Mouse (Mus musculus) natural killer cell, adult 2 months (primary cell): ENCODE data around the gene Pabpn1l.
"Not testable (repeated sequence)": the region's sequence is repeated elsewhere in the genome, so short reads cannot be mapped to it uniquely, and the experiment has no call there.

Experiments used
- DNase-seq, 2 experiments: peaks; one replicate each; pipeline ENCODE4 v3.0.0; 2022; ENCODE audit warnings: low spot score in 2 of 2

The Pabpn1l gene

DNA sequence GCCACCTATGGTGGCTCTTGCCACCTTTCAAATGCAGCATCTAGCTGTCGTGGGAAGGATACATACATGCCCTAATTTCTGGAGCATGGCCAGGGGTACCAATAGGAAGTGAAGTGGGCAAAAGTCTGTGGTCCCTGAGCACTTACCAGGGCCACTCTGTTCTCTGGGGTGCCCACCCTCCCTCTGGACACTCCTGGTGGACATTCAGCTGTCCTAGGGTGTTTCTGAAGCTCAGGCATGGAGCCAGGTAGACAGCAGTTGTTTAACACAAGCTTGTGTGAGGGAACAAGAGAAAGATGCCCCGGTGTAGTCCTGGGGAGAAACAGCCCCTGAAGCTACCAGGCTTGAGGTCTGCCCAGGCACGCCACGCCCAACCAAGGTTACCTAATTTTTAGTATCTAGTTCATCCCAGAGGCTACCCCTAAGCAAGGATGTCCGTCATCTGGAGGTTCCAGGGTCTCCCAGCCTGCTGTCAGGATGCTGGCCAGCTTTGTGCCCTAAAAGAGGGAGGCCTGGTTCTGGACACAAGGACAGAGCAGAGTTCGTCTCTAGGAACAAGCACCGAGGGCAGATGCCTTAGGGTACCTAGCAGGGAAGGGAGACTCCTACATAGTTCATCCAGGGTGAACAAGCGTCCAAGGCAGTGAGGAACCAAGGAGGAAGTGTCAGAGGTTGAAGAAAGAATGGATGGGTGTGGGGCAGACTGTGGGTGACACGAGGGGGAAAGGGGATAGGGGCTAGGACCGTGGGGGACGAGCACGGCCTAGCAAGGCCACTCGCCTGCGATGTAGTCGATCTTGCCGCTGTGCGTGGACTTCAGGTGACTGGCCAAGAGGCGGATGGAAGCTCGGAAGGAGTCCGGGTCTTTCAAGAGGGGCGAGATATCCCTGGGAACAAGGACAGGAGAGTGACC lies 46.5 kb downstream of the Pabpn1l start:
- DNase-seq: no peak

DNA sequence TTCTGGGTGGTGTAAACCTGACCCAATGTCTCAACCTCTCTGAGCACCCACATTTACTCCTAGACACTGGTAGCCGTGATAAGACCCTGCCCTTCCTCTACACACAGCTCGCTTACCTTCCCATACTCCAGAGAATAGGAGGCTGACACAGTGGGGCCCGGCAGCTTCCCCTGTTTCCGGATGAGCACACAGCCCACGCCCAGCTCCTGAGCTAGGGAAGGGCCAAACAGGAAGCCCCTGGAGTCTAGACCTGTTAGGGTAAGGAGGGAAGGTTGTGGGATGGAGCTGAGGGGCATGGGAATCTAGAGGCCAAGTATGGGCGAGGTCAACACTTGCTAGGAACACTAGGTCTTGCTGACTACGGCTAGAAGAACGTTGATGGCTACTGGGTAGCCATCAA lies 47.3 kb downstream of the Pabpn1l start:
- DNase-seq: no peak

DNA sequence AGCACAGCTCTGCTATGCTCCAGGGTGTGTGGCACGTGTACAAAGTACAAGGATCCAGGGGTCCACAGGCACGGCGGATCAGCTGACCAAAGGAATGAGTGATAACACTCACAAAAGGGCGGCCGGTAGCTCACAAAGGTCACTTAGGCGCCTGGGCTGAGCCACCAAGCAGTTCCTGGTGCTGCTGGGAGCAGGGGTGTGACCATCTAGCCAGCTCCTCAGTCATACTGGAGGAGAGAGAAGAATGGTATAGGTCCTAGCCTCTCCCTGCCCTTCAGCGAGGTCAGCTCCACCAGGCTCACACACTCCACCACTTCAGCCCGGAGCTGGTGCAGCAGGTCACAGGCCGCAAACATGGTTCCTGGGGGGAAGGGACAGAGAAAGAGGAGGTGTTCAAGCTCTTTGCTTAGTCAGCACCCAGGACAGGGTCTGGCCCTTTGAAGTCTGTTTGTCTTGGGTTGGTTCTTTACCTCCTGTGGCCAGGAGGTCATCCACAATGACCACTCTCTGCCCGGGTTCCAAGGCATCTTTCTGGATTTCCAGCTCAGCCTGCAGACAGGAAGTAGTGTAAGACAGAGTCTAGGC lies 47.8 kb downstream of the Pabpn1l start:
- no peak for DNase-seq

DNA sequence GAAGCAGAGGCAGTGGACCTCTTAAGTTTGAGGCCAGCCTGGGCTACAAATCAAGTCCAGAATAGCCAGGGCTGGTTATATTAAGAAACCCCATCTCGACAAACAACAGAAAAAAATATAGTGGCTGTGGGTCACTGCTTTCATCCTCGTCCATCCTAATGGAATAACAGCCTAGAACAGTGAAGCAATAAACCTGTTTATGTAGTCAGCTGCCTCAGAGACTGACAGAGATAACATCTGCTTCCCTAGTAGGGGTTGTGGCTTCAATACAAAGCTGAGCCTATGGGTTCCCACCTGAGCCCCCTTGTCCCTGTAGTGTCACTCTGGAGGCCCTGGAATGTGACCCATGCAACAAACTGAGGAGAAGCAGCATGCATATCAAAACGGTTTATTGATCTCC lies 48.3 kb downstream of the Pabpn1l start:
- DNase-seq: no peak

DNA sequence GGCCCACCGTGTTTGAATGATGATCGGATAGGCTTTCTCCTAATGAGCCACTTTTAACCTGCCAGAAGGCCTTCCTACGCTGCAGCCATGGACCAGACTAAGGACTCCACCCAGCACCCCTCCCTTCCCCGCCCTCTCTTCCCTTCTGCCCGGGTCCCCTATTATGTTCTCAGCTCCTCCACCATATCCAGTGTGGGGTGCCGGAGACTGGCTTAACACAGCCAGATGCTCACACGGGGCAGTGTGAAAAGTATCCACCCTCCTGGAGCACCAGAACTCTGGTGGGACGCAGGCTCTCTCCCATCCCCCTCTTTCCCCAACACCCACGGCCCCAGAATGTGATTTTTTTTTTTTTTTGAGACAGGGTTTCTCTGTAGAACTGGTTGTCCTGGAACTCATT lies 49.0 kb downstream of the Pabpn1l start:
- DNase-seq: no peak

DNA sequence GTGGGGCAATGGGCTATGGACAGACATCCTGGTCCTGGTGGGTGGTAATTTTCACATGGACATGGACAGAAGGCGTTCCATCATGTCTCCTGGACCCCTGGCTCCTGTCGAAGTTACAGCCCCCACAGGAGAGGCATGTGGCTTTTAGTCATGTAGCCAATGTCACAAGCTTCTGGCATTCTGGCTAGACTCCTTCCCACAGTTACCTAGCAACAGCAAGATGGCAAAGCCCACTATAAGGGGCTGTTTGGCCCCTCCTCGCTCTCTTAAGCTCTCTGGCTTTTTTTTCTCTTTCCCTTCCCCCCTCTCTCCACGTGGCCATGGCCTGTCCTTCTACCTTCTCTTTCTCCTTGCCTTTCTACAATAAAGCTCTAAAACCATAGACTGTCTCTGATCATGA lies 49.4 kb downstream of the Pabpn1l start:
- not testable (repeated sequence) for DNase-seq

DNA sequence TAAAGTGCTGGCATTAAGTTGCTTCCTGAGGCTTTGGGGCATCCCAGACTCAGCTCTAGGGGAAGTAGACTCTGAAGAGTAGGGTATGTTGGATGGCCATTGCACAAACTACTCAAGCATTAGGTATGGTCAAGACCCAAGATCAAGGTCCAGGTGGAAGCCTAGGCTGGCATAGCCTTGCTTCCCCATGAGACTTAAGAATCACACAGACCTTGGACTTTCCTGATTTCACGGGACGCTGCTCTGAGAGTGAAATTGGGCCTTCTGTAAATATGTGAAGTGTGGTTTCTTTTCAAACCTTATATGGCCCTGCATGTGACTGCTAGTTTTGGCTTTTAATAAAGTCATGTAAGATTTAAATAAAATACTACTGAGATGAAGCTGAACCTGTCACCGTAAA lies 49.8 kb downstream of the Pabpn1l start:
- DNase-seq: no peak

DNA sequence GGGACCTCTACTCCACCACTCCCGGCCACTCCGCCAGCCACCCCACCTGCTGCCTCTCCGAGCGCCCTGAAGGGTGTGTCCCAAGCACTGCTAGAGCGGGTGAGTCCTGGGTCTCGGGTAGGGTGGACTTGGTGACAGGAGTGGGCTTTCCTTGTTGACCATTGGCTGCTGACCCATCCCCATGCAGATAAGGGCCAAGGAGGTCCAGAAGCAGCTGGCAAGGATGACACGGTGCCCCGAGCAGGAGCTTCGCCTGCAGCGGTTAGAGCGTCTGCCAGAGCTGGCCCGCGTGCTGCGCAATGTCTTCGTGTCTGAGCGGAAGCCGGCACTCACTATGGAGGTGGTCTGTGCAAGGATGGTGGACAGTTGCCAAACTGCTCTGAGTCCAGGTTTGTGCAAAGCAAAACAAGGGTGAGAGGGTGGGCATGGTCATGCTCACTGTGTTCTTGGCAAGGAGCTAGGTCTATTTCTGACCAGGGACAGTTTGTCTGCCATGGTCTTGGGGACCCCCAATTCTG lies 50.7 kb downstream of the Pabpn1l start:
- DNase-seq: no peak

DNA sequence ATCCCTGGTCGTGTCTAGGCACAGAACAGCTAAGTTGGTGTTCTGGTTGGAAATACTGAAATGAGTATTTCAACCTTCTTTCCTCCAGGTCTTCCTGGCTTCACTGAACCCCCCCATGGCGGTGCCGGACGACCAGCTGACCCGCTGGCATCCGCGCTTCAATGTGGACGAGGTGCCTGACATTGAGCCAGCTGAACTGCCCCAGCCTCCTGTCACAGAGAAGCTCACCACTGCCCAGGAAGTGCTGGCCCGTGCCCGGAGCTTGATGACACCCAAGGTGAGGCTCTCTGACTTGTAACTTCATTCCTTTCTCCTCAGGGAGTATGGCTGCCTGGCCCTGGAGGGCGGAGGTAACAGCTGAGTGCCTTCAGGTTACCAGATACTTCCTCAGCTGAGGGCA lies 51.4 kb downstream of the Pabpn1l start:
- no peak for DNase-seq

DNA sequence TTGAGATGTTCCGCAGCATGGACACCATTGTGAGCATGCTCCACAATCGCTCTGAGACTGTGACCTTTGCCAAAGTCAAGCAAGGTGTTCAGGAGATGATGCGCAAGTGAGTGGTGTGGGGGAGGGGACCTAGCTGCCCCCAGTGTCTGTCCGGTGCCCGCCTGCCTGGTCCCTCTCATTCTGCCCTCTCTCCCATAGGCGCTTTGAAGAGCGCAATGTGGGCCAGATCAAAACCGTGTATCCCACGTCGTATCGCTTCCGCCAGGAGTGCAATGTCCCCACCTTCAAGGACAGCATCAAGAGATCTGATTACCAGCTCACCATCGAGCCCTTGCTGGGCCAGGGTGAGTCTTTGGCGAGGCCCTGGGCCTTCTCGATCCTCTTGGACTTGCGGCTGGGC lies 52.5 kb downstream of the Pabpn1l start:
- DNase-seq: no peak
